In the genomic region with DNA sequence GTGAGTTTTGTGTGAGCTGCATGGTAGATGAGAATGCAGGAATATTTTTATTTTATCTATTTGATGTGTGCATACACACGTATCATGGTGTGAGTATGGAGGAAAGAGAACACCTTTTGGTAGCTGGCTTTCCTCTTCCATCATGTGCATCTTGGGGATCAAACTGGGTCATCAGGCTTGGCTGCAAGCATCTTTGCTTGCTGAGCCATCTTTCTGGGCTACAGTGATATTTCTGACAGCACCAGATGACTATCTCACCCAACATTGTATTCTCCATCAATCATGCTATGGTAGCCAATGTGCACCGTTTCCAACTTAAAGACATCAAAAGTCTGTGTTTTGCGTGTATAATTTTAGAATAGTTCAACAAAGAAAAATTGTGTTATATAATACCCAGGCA, we compare ENCODE assay signal across 14 mouse cellular contexts.
"Had no signal": no experiment of that assay in that cellular context is flagged by ENCODE, and none has a peak within 500 bp of the region (broad histone marks: within the 10 kb centered on the region; RNA-seq: fewer than 3 reads in every experiment).

No protein-coding gene starts in this region.

- H3K9ac ChIP-seq: liver, embryonic 13.5 days; midbrain, embryonic 13.5 days; neural tube, embryonic 13.5 days had no signal

- H3K27ac ChIP-seq: left cerebral cortex, adult 2 months; midbrain, embryonic 10.5 days; midbrain, embryonic 13.5 days; neural tube, embryonic 13.5 days had no signal

- ATAC-seq: midbrain, embryonic 13.5 days; midbrain, embryonic 16.5 days had no signal

- DNase-seq: kidney, postnatal 14 days; layer of hippocampus, postnatal 36 days; liver, embryonic 13.5 days; lung, adult 2 months; lung, postnatal 14 days; thymus, adult 18-20 months; thymus, postnatal 36 days had no signal

- H3K27me3 ChIP-seq: liver, embryonic 13.5 days; megakaryocyte, embryonic 14.5 days; midbrain, embryonic 13.5 days; neural tube, embryonic 13.5 days had no signal

- H3K36me3 ChIP-seq: liver, embryonic 13.5 days; midbrain, embryonic 10.5 days; midbrain, embryonic 13.5 days; neural tube, embryonic 13.5 days had no signal

- H3K9me3 ChIP-seq: liver, embryonic 13.5 days; megakaryocyte, embryonic 14.5 days; midbrain, embryonic 10.5 days; midbrain, embryonic 13.5 days; neural tube, embryonic 13.5 days had no signal

- H3K4me2 ChIP-seq: liver, embryonic 13.5 days; midbrain, embryonic 13.5 days; neural tube, embryonic 13.5 days had no signal

- H3K4me3 ChIP-seq: left cerebral cortex, adult 2 months; liver, embryonic 13.5 days; megakaryocyte, embryonic 14.5 days; midbrain, embryonic 10.5 days; midbrain, embryonic 13.5 days; myocyte; neural tube, embryonic 13.5 days had no signal

- H3K4me1 ChIP-seq: midbrain, embryonic 10.5 days; midbrain, embryonic 13.5 days; neural tube, embryonic 13.5 days had no signal
